8 mouse cellular contexts compared by ENCODE assay signal in genomic region chr3:128519913-128520316, GRCm38 (mm10).
DNase-seq lines count a peak whose midpoint lies in the region; ATAC-seq and TF ChIP-seq lines count a peak whose summit lies in the region.

No protein-coding gene starts in this region.

- H3K4me3 ChIP-seq in embryonic facial prominence, embryonic 14.5 days (ENCODE audit: low read depth, low read length), result peak overlapping the region; percentile 3; the same call in 1 of the 2 replicates
- peak overlapping the region; percentile 15 for H3K4me3 ChIP-seq in hindbrain, embryonic 16.5 days (ENCODE audit: low read length)
- H3K4me3 ChIP-seq in limb, embryonic 14.5 days (replicated peaks; ENCODE audit: low read length), result no peak overlapping the region
- H3K4me3 ChIP-seq in stomach, postnatal 0 days (ENCODE audit: low read depth, low read length), result no peak overlapping the region
- H3K4me3 ChIP-seq in liver, embryonic 11.5 days (ENCODE audit: low read depth, low read length), result no peak overlapping the region

- ATAC-seq in embryonic facial prominence, embryonic 14.5 days (ENCODE audit: low read depth), result no peak
- peak; percentile 77 for ATAC-seq in hindbrain, embryonic 16.5 days
- no peak for ATAC-seq in limb, embryonic 14.5 days (ENCODE audit: low FRiP score, low read depth)
- no peak for ATAC-seq in stomach, postnatal 0 days (ENCODE audit: low FRiP score, low TSS enrichment)
- no peak for ATAC-seq in liver, embryonic 11.5 days (replicated peaks; ENCODE audit: low FRiP score)

- WGBS in embryonic facial prominence, embryonic 14.5 days, result 31% methylated on average over 6 of the region's 6 CpGs
- WGBS in hindbrain, embryonic 16.5 days, result 19% methylated on average over 6 of the region's 6 CpGs
- 43% methylated on average over 6 of the region's 6 CpGs for WGBS in limb, embryonic 14.5 days
- WGBS in stomach, postnatal 0 days, result 34% methylated on average over 6 of the region's 6 CpGs
- WGBS in liver, embryonic 11.5 days, result 79% methylated on average over 6 of the region's 6 CpGs

- TF ChIP-seq EP300 in stomach, postnatal 0 days (optimal IDR thresholded peaks at IDR 0.05), result no peak

- no peaks in the 10 kb centered on the region for H3K36me3 ChIP-seq in embryonic facial prominence, embryonic 14.5 days (ENCODE audit: control insufficient read depth, insufficient read depth, low read length)
- H3K36me3 ChIP-seq in hindbrain, embryonic 16.5 days (ENCODE audit: control insufficient read depth, insufficient read depth, low read length), result no peaks in the 10 kb centered on the region
- no peaks in the 10 kb centered on the region for H3K36me3 ChIP-seq in limb, embryonic 14.5 days (ENCODE audit: control insufficient read depth, insufficient read depth, low read length)
- H3K36me3 ChIP-seq in stomach, postnatal 0 days (ENCODE audit: control insufficient read depth, insufficient read depth, low read length), result no peaks in the 10 kb centered on the region
- H3K36me3 ChIP-seq in liver, embryonic 11.5 days (ENCODE audit: control insufficient read depth, insufficient read depth, low read length), result no peaks in the 10 kb centered on the region

- no peak for TF ChIP-seq POLR2A in limb, embryonic 14.5 days (IDR thresholded peaks at IDR 0.05; ENCODE audit: borderline replicate concordance, extremely low read depth, insufficient read depth, insufficient read length)

- peaks cover 6% of the 10 kb centered on the region for H3K4me1 ChIP-seq in embryonic facial prominence, embryonic 14.5 days (ENCODE audit: control insufficient read depth, insufficient read depth, low read length)
- H3K4me1 ChIP-seq in hindbrain, embryonic 16.5 days (ENCODE audit: control insufficient read depth, insufficient read depth, low read depth, low read length), result peaks cover 4% of the 10 kb centered on the region; the same call in 1 of the 2 replicates
- H3K4me1 ChIP-seq in limb, embryonic 14.5 days (ENCODE audit: control insufficient read depth, insufficient read depth, low read length), result peaks cover 4% of the 10 kb centered on the region; the same call in 1 of the 2 replicates
- no peaks in the 10 kb centered on the region for H3K4me1 ChIP-seq in stomach, postnatal 0 days (replicated peaks; ENCODE audit: control insufficient read depth, insufficient read depth)
- H3K4me1 ChIP-seq in liver, embryonic 11.5 days (replicated peaks; ENCODE audit: control insufficient read depth, insufficient read depth, low read length), result no peaks in the 10 kb centered on the region

- H3K9me3 ChIP-seq in embryonic facial prominence, embryonic 14.5 days (ENCODE audit: control insufficient read depth, low read length), result peaks cover 4% of the 10 kb centered on the region
- no peaks in the 10 kb centered on the region for H3K9me3 ChIP-seq in hindbrain, embryonic 16.5 days (ENCODE audit: control insufficient read depth, low read length)
- H3K9me3 ChIP-seq in limb, embryonic 14.5 days (ENCODE audit: control insufficient read depth, low read length), result no peaks in the 10 kb centered on the region
- H3K9me3 ChIP-seq in stomach, postnatal 0 days (ENCODE audit: control insufficient read depth, low read length), result no peaks in the 10 kb centered on the region
- H3K9me3 ChIP-seq in liver, embryonic 11.5 days (ENCODE audit: control insufficient read depth, low read length), result no peaks in the 10 kb centered on the region

- H3K27ac ChIP-seq in embryonic facial prominence, embryonic 14.5 days (replicated peaks; ENCODE audit: low read depth, low read length), result no peak overlapping the region
- H3K27ac ChIP-seq in hindbrain, embryonic 16.5 days (ENCODE audit: low read depth, low read length), result no peak overlapping the region
- no peak overlapping the region for H3K27ac ChIP-seq in limb, embryonic 14.5 days (replicated peaks; ENCODE audit: low read depth, low read length)
- H3K27ac ChIP-seq in stomach, postnatal 0 days (replicated peaks), result no peak overlapping the region
- no peak overlapping the region for H3K27ac ChIP-seq in liver, embryonic 11.5 days (ENCODE audit: low read depth, low read length)

- TF ChIP-seq CTCF in stomach, postnatal 0 days (IDR thresholded peaks at IDR 0.05; ENCODE audit: low read depth), result no peak

- peak overlapping the region; percentile 37 for H3K4me2 ChIP-seq in embryonic facial prominence, embryonic 14.5 days (ENCODE audit: low read depth, low read length)
- H3K4me2 ChIP-seq in hindbrain, embryonic 16.5 days (ENCODE audit: low read length), result peak overlapping the region; percentile 46
- H3K4me2 ChIP-seq in limb, embryonic 14.5 days (replicated peaks; ENCODE audit: low read depth, low read length, severe bottlenecking), result peak overlapping the region; percentile 1; the same call in 1 of the 2 replicates
- H3K4me2 ChIP-seq in stomach, postnatal 0 days (replicated peaks; ENCODE audit: low read depth), result peak overlapping the region; percentile 38
- no peak overlapping the region for H3K4me2 ChIP-seq in liver, embryonic 11.5 days

- H3K9ac ChIP-seq in embryonic facial prominence, embryonic 14.5 days (ENCODE audit: low read depth, low read length), result no peak overlapping the region
- no peak overlapping the region for H3K9ac ChIP-seq in hindbrain, embryonic 16.5 days (ENCODE audit: low read depth, low read length)
- H3K9ac ChIP-seq in limb, embryonic 14.5 days (ENCODE audit: low read depth, low read length, severe bottlenecking), result no peak overlapping the region
- no peak overlapping the region for H3K9ac ChIP-seq in stomach, postnatal 0 days (ENCODE audit: low read length)
- H3K9ac ChIP-seq in liver, embryonic 11.5 days (ENCODE audit: low read depth, low read length), result no peak overlapping the region

- 0 out of 2 replicates have a peak, but pooled peaks cover 4% of the 10 kb centered on the region for H3K27me3 ChIP-seq in embryonic facial prominence, embryonic 14.5 days (replicated peaks; ENCODE audit: control insufficient read depth, insufficient read depth, low read length)
- H3K27me3 ChIP-seq in hindbrain, embryonic 16.5 days (replicated peaks; ENCODE audit: control insufficient read depth, insufficient read depth, low read length), result no peaks in the 10 kb centered on the region
- H3K27me3 ChIP-seq in limb, embryonic 14.5 days (ENCODE audit: control insufficient read depth, insufficient read depth, low read length), result no peaks in the 10 kb centered on the region
- H3K27me3 ChIP-seq in stomach, postnatal 0 days (ENCODE audit: control insufficient read depth, insufficient read depth, low read length), result no peaks in the 10 kb centered on the region
- H3K27me3 ChIP-seq in liver, embryonic 11.5 days (replicated peaks; ENCODE audit: control insufficient read depth, insufficient read depth, low read length), result no peaks in the 10 kb centered on the region

- DNase-seq in kidney, postnatal 4 days, result peak; percentile 3 to 4
- DNase-seq in kidney, postnatal 25 days, result no peak
- DNase-seq in embryonic facial prominence, embryonic 14.5 days (ENCODE audit: low spot score), result peak; percentile 57
- peak; percentile 9 for DNase-seq in limb, embryonic 14.5 days (ENCODE audit: low spot score)
- DNase-seq in stomach, postnatal 0 days (ENCODE audit: low spot score), result peak; percentile 16
- DNase-seq in liver, embryonic 11.5 days (ENCODE audit: low spot score), result no peak
- no peak for DNase-seq in spleen, postnatal 10 days (ENCODE audit: low spot score in 2 of 2)

Comparison
In these comparisons a context has a peak if more than half of its experiments do, and no peak if none do; other contexts are left out.
1. DNase-seq: peak in kidney, postnatal 4 days (2 of 2), embryonic facial prominence, embryonic 14.5 days (single experiment), limb, embryonic 14.5 days (single experiment) and stomach, postnatal 0 days (single experiment); none in kidney, postnatal 25 days (0 of 2), liver, embryonic 11.5 days (single experiment) and spleen, postnatal 10 days (0 of 2).
2. H3K4me3 ChIP-seq: peak in embryonic facial prominence, embryonic 14.5 days (single experiment) and hindbrain, embryonic 16.5 days (single experiment); none in limb, embryonic 14.5 days (single experiment), stomach, postnatal 0 days (single experiment) and liver, embryonic 11.5 days (single experiment).